Mouse (Mus musculus) thymus, postnatal 4 days (tissue): ENCODE measurements around the gene Nup85.
A peak's percentile ranks its signal among the peaks of the same experiment; 100 is the strongest.

Source experiments
- DNase-seq: peaks from one replicate; pipeline ENCODE4 v3.0.0; 2021

Gene Nup85

GRCm38 (mm10) chr11:115614346-115615107, 50.3 kb downstream of the Nup85 start:
- DNase-seq, result no peak

DNA sequence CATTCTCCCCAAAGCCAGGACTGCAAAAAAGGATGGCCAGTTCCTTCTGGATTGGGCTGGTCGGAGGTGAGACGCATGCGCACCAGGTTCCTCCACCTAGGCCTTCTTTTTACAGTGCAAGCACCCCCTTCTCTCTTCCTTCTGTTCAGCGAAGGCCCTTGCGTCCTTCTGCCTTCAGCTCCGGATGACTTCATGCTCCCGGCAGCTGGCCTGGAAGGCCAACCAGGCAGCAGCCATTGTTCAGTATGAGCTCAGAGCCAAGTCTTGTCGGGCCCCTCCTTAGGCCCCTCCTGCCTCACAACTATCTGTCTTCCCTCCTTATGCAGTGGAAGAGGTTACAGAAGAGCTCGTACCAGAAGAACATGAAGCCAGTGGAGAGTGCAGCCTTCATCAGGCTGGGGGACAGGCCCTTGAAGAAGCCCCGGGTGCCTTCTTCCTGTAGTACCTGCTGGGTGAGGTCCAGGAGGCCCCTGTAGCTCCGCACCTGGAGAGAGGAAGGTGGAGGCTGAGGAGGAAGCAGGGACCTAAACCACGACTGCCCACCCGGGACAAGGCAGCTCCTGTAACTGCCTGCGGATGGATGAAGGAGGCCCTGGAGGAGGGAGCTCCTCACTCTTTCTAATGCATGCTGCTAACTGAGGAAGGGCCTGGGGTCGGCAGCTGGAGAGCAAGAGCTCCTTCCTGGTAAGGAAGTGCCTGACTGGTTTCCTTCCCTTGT, 51.0 kb downstream of the Nup85 start:
- DNase-seq, result no peak

DNA sequence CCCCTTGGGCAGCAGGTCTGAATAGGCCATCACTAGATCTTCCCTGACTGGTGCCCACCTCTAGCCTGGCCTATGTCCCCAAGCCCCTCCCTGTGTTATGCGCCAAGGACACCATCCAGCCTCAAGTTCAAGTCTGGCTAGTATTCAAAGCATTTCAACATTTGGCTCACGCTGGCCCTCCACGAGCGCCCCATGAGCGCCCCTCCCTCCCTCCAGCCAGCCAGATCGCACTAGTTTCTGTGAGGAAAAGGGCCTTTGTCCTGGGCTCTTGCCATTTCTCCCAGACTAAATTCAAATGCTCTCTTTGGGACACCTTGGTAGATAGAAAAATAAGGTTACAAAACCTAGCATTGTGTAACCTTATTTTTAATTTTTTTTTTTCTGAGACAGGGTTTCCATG, 51.6 kb downstream of the Nup85 start:
- DNase-seq, result no peak

DNA sequence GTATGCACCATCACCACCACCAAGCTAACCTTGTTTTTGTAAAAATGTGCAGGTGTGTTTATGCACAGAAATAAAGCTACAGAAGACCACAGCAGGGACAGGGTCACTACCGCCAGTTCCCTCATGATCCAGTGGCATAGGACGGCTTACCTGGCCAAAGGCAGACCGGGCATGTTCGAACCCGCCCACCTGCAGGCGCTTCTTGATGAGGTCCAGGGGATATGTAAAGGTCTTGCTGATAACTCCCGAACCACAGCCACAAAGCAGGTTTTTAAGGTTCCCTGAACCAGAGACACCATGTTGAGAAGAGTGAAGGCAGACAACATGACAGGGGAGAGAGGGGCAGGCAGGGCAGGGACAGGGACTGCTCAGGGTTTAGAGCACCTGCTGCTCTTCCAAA, 52.1 kb downstream of the Nup85 start:
- DNase-seq, result no peak

DNA sequence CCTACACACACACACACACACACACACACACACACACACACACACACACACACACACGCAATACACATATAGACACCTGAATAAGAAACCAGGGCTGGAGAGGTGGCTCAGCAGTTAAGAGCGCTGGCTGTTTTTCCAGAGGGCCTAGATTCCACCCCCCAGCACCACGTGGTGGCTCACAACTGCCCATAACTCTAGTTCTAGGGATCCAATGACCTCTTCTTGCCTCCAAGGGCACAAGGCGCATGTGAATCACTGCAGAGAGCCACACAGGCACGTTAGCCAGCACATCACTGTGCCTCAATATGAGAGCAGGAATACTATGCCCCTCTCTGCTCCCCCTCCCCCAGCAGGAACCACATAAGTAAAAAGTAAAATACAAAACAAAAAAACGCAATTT, 52.7 kb downstream of the Nup85 start:
- DNase-seq, result no peak

DNA sequence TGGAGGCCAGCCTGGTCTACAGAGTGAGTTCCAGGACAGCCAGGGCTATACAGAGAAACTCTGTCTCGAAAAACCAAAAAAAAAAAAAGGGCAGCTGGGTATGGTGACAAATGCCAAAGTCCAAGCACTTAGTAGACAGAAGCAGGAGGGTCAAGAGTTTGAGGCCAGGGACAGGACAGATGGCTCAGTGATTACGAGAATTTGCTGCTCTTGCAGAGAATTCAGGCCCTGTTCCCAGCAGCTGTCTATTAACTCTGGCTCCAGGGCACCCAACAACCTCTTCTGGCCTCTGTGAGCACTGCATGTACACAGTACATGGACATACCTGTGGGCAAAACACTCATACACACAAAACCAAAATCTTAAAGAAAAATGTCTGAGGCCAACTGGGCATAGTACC, 53.8 kb downstream of the Nup85 start:
- no peak for DNase-seq

GRCm38 (mm10) chr11:115618732-115619516, 54.7 kb downstream of the Nup85 start:
- DNase-seq, result no peak

- DNase-seq, result no peak
Measured at GRCm38 (mm10) chr11:115619949-115620348, 55.7 kb downstream of the Nup85 start.

- no peak for DNase-seq
Measured at GRCm38 (mm10) chr11:115623487-115624070, 59.3 kb downstream of the Nup85 start.

- no peak for DNase-seq
Measured at GRCm38 (mm10) chr11:115625877-115626276, 61.6 kb downstream of the Nup85 start.

- no peak for DNase-seq
Measured at GRCm38 (mm10) chr11:115626824-115627616, 62.8 kb downstream of the Nup85 start.

DNA sequence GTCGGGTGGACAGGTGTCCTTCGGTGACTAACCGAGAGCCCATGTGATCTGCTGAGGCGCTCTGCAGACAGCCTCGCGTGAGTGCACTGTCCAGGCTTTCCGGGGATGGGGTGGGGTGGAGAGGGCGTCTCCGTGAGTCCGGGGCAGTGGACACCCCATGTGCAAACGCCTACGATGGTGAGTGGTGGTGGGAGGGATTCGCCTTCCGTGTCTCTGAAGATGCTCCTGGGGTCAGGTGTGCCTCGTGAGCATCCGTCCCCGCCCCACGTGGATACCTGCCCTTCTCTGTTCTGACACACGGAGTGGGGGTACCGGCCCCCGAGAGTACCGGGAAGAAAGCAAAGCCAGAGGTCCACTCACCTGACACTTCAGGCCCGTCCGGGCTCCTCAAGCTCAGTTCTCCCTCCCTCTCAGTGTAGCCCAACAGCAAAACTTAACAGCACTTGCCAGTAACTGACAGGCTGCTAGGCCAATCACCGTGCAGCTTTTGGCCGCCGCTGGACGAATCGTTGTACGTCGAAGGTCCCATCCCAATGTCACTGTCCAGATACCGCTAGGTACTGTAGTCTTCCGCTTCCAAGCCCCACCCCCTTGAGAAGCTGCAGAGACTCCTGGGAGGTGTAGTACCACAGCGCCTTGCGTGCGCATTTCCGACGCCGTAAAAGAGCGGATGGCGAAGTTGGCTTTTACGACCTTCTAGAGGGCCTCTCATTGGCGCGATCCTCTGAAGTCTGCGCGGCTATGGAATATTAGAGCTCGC, 63.7 kb downstream of the Nup85 start, which contains the start of gene Slc25a19:
TSS of gene Slc25a19 (minus strand) at position 591 of the 760 bp plus-strand sequence.
- DNase-seq, result peak; percentile 96

- no peak for DNase-seq
Measured at GRCm38 (mm10) chr11:115628465-115629101, 64.3 kb downstream of the Nup85 start.

- DNase-seq, result no peak
Measured at GRCm38 (mm10) chr11:115629734-115630531, 65.7 kb downstream of the Nup85 start.

GRCm38 (mm10) chr11:115630532-115631504, 66.6 kb downstream of the Nup85 start:
- DNase-seq, result no peak

DNA sequence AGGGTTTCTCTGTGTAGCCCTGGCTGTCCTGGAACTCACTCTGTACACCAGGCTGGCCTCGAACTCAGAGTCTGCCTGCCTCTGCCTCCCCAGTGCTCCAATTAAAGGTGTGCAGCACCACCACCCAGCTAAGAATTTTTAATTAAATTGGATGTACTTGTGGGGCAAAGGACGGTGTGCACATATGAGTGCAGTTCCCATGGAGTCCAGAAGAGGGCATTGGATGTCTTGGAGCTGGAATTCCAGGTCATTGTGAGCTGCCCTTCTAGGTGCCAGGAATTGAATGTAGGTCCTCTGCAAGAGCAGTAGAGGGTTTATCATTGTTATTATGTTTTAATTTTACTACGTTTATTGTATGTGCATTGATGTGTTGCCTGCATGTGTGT, 67.3 kb downstream of the Nup85 start:
- peak; percentile 56 for DNase-seq

GRCm38 (mm10) chr11:115632247-115632646, 68.0 kb downstream of the Nup85 start:
- no peak for DNase-seq

- no peak for DNase-seq
Measured at GRCm38 (mm10) chr11:115632862-115633261, 68.6 kb downstream of the Nup85 start.
